Mouse (Mus musculus) cortical plate, adult 2 months (tissue): ENCODE measurements around the gene Slfn14. TPM values are rescaled to one million over a fixed set of nuclear protein-coding genes. Genes with fewer than 3 reads are reported as not detected.
A peak's percentile ranks its signal among the peaks of the same experiment; 100 is the strongest.

Source experiments
- H3K27ac ChIP-seq: fragments of 200-500 bp; 2 replicates; pipeline ENCODE4 v1.5.1; 2012; ENCODE audit warnings: low read length, control low read depth, inconsistent platforms; ENCODE audit not compliant: insufficient read depth
- H3K4me1 ChIP-seq: fragments of 200-500 bp; 2 replicates; pipeline ENCODE4 v1.6.1; 2011; ENCODE audit warnings: low read length; ENCODE audit not compliant: control insufficient read depth, insufficient read depth
- H3K4me3 ChIP-seq: fragments of 200-500 bp; 2 replicates; pipeline ENCODE4 v1.5.1; 2011; ENCODE audit warnings: mild to moderate bottlenecking, low read length, control low read depth; ENCODE audit not compliant: insufficient read depth
- CTCF ChIP-seq: fragments of 200-500 bp; IDR thresholded peaks from 2 replicates; pipeline ENCODE4 v1.5.1; 2011; ENCODE audit warnings: mild to moderate bottlenecking, control low read depth, low read length; ENCODE audit not compliant: insufficient read depth; ENCODE audit errors: extremely low read depth
- POLR2A ChIP-seq: fragments of 200-500 bp; IDR thresholded peaks from 2 replicates; pipeline ENCODE4 v1.6.1; 2011; ENCODE audit warnings: mild to moderate bottlenecking, low read length, control low read depth; ENCODE audit not compliant: insufficient read depth; ENCODE audit errors: extremely low read depth
- polyA plus RNA-seq: library from polyadenylated mRNA; depleted of rRNA; stranded (reverse); fragments of >200 nt; gene quantifications from 2 replicates; pipeline ENCODE4 v1.2.3, GENCODE M21; 2012

Slfn14 gene
- polyA plus RNA-seq, 1 experiment = not detected

GRCm38 (mm10) chr11:83301431-83301831 lies 14.9 kb upstream of the Slfn14 start:
- 0 out of 2 replicates have a peak, but pooled peaks have one; percentile 8 for TF ChIP-seq CTCF
- no peak for TF ChIP-seq POLR2A
- Histone ChIP-seq H3K4me1 (peaks cover 4% of the 10 kb centered on the region), H3K27ac (no peak overlapping the region), H3K4me3 (no peak overlapping the region)

GRCm38 (mm10) chr11:83299724-83300123 lies 13.2 kb upstream of the Slfn14 start:
- no peak for TF ChIP-seq CTCF
- no peak for TF ChIP-seq POLR2A
- no peak overlapping the region for H3K27ac ChIP-seq
- H3K4me1 ChIP-seq = peaks cover 5% of the 10 kb centered on the region
- no peak overlapping the region for H3K4me3 ChIP-seq

- TF ChIP-seq POLR2A (peak; percentile 98), CTCF (no peak)
- peak within 1 kb of the TSS; percentile 90 for H3K27ac ChIP-seq
- peaks cover 1% of the 10 kb centered on the region; the same call in 1 of the 2 replicates for H3K4me1 ChIP-seq
- H3K4me3 ChIP-seq = peak within 1 kb of the TSS; percentile 56
Observed at GRCm38 (mm10) chr11:83298225-83299195, 12.0 kb upstream of the Slfn14 start, which contains the start of gene Ap2b1. TSS of gene Ap2b1 (plus strand) at chr11:83299024.

GRCm38 (mm10) chr11:83297816-83298215 lies 11.3 kb upstream of the Slfn14 start:
- no peak overlapping the region for H3K27ac ChIP-seq
- peaks cover 1% of the 10 kb centered on the region; the same call in 1 of the 2 replicates for H3K4me1 ChIP-seq
- TF ChIP-seq POLR2A (no peak), CTCF (no peak)
- H3K4me3 ChIP-seq = peak overlapping the region; percentile 56; the same call in 1 of the 2 replicates

GRCm38 (mm10) chr11:83294133-83294532 lies 7.6 kb upstream of the Slfn14 start:
- TF ChIP-seq CTCF = no peak
- no peak for TF ChIP-seq POLR2A
- Histone ChIP-seq H3K27ac (no peak overlapping the region), H3K4me1 (peaks cover 3% of the 10 kb centered on the region; the same call in 1 of the 2 replicates), H3K4me3 (no peak overlapping the region)

- peaks cover 3% of the 10 kb centered on the region; the same call in 1 of the 2 replicates for H3K4me1 ChIP-seq
- no peak overlapping the region for H3K4me3 ChIP-seq
- no peak overlapping the region for H3K27ac ChIP-seq
- TF ChIP-seq CTCF (no peak), POLR2A (no peak)
Observed at GRCm38 (mm10) chr11:83293182-83293581, 6.7 kb upstream of the Slfn14 start.

GRCm38 (mm10) chr11:83292251-83292587 lies 5.7 kb upstream of the Slfn14 start:
- H3K4me3 ChIP-seq = peak overlapping the region; percentile 68
- TF ChIP-seq CTCF (no peak), POLR2A (no peak)
- peaks cover 3% of the 10 kb centered on the region; the same call in 1 of the 2 replicates for H3K4me1 ChIP-seq
- no peak overlapping the region for H3K27ac ChIP-seq

- H3K27ac ChIP-seq = no peak overlapping the region
- peak; percentile 91 for TF ChIP-seq POLR2A
- no peak for TF ChIP-seq CTCF
- H3K4me1 ChIP-seq = peaks cover 3% of the 10 kb centered on the region; the same call in 1 of the 2 replicates
- H3K4me3 ChIP-seq = peak overlapping the region; percentile 68
Observed at GRCm38 (mm10) chr11:83291375-83292250, 5.1 kb upstream of the Slfn14 start.

GRCm38 (mm10) chr11:83289633-83290032 lies 3.1 kb upstream of the Slfn14 start:
- H3K27ac ChIP-seq = no peak overlapping the region
- TF ChIP-seq CTCF (no peak), POLR2A (no peak)
- peaks cover 2% of the 10 kb centered on the region; the same call in 1 of the 2 replicates for H3K4me1 ChIP-seq
- no peak overlapping the region for H3K4me3 ChIP-seq
